Comparison of ENCODE assay signal across 8 mouse cellular contexts in the genomic region with DNA sequence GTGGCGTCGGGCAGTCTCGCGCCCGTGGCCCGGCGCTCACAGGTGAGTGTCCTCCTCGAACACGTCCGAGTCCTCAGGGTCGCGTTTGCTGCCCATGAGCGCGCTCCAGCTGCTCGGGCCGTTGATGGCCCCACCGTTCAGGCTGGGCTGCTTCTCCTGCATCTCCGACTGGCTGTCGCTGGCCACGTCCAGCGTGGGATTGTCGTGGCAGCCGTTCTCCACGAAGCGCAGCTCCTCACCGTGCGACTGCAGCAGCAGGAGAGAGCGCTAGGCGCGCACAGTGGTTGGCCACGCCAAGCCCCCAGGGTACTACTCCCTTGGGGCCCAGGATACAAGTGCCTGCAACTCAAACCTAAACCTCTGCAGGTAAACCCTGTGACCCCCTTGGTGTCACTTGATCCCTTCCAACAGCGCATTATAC. TPM values are rescaled to one million over a fixed set of nuclear protein-coding genes. Genes with fewer than 3 reads are reported as not detected.
A peak's percentile ranks its signal among the peaks of the same experiment; 100 is the strongest.
DNase-seq lines count a peak whose midpoint lies in the region; ATAC-seq and TF ChIP-seq lines count a peak whose summit lies in the region.

No protein-coding gene starts in this region.

- peak overlapping the region; percentile 80 for H3K4me3 ChIP-seq in lung, embryonic 15.5 days
- H3K4me3 ChIP-seq in forebrain, embryonic 10.5 days, result peak overlapping the region; percentile 83
- peak overlapping the region; percentile 93 for H3K4me3 ChIP-seq in left cerebral cortex, adult 2 months
- peak overlapping the region; percentile 84 for H3K4me3 ChIP-seq in midbrain, embryonic 16.5 days (ENCODE audit: low read depth, low read length)

- ATAC-seq in lung, embryonic 15.5 days (ENCODE audit: borderline replicate concordance, extremely low read depth, low FRiP score, low TSS enrichment), result no peak; the same call in 1 of the 2 replicates
- no peak; the same call in 1 of the 2 replicates for ATAC-seq in midbrain, embryonic 16.5 days
- ATAC-seq in CD4-positive, CD25-positive, alpha-beta regulatory T cell, adult 4 months, result no peak

- peaks cover 14% of the 10 kb centered on the region for H3K36me3 ChIP-seq in lung, embryonic 15.5 days
- peaks cover 19% of the 10 kb centered on the region for H3K36me3 ChIP-seq in forebrain, embryonic 10.5 days (replicated peaks)
- H3K36me3 ChIP-seq in midbrain, embryonic 16.5 days (ENCODE audit: control insufficient read depth, insufficient read depth, low read length), result peaks cover 14% of the 10 kb centered on the region; the same call in 1 of the 2 replicates

- under 1% methylated on average over 25 of the region's 32 CpGs for WGBS in lung, embryonic 15.5 days
- WGBS in forebrain, embryonic 10.5 days, result under 1% methylated on average over 32 of the region's 32 CpGs
- 1% methylated on average over 32 of the region's 32 CpGs for WGBS in midbrain, embryonic 16.5 days

- peaks cover 22% of the 10 kb centered on the region for H3K4me1 ChIP-seq in lung, embryonic 15.5 days
- H3K4me1 ChIP-seq in forebrain, embryonic 10.5 days, result peaks cover 23% of the 10 kb centered on the region
- peaks cover 13% of the 10 kb centered on the region for H3K4me1 ChIP-seq in midbrain, embryonic 16.5 days (ENCODE audit: control insufficient read depth, insufficient read depth, low read length)

- intact Hi-C loops in left cerebral cortex, adult 2 months (cut with DNase I), result no loop called here

- peak; percentile 25 to 58 for DNase-seq in adrenal gland, postnatal 36 days
- DNase-seq in adrenal gland, adult (ENCODE audit: inconsistent age in 2 of 2, low spot score in 1 of 2), result no peak
- no peak for DNase-seq in lung, adult 18-20 months
- DNase-seq in forebrain, embryonic 10.5 days (ENCODE audit: extremely low spot score, low spot score), result no peak
- peak in 1 of 2 experiments; percentile 64 for DNase-seq in left cerebral cortex, adult 2 months (ENCODE audit: extremely low spot score in 1 of 2, low spot score in 2 of 2)

- no peaks in the 10 kb centered on the region for H3K27me3 ChIP-seq in lung, embryonic 15.5 days
- no peaks in the 10 kb centered on the region for H3K27me3 ChIP-seq in forebrain, embryonic 10.5 days (ENCODE audit: poor library complexity, severe bottlenecking)
- H3K27me3 ChIP-seq in midbrain, embryonic 16.5 days (ENCODE audit: control insufficient read depth, insufficient read depth, low read depth, low read length), result no peaks in the 10 kb centered on the region

- H3K9ac ChIP-seq in lung, embryonic 15.5 days, result peak overlapping the region; percentile 80
- peak overlapping the region; percentile 65 for H3K9ac ChIP-seq in midbrain, embryonic 16.5 days (ENCODE audit: low read depth, low read length)

- no peaks in the 10 kb centered on the region for H3K9me3 ChIP-seq in lung, embryonic 15.5 days
- no peaks in the 10 kb centered on the region for H3K9me3 ChIP-seq in forebrain, embryonic 10.5 days
- no peaks in the 10 kb centered on the region for H3K9me3 ChIP-seq in midbrain, embryonic 16.5 days (replicated peaks; ENCODE audit: control insufficient read depth, low read length, poor library complexity, severe bottlenecking)

- peak overlapping the region; percentile 89 for H3K4me2 ChIP-seq in lung, embryonic 15.5 days
- peak overlapping the region; percentile 88 for H3K4me2 ChIP-seq in midbrain, embryonic 16.5 days (ENCODE audit: low read length)

- peak overlapping the region; percentile 87 for H3K27ac ChIP-seq in lung, embryonic 15.5 days
- peak overlapping the region; percentile 88 for H3K27ac ChIP-seq in forebrain, embryonic 10.5 days
- H3K27ac ChIP-seq in left cerebral cortex, adult 2 months, result peak overlapping the region; percentile 94
- H3K27ac ChIP-seq in midbrain, embryonic 16.5 days (ENCODE audit: low read length), result peak overlapping the region; percentile 85

- TF ChIP-seq CTCF in left cerebral cortex, adult 2 months (IDR thresholded peaks at IDR 0.05), result no peak

RNA-seq across cellular contexts. Expression of gene Abtb1, which starts 1.0 kb away (rescaled TPM):
- total RNA-seq in adrenal gland, postnatal 36 days (2021), result 10 to 100 TPM; 19.3 to 30.3 TPM
- polyA plus RNA-seq in lung, embryonic 15.5 days (2015; fragmentation: Nextera tagmentation; extraction: Ambion mirVana), result 36.7 and 42.9 TPM in 2 replicates
- 20.8 and 21.5 TPM in 2 replicates for polyA plus RNA-seq in forebrain, embryonic 10.5 days (2016; fragmentation: Nextera tagmentation; extraction: Ambion mirVana)
- 10 to 100 TPM; 39.7 to 40.5 TPM for total RNA-seq in left cerebral cortex, adult 2 months (2021)
- polyA plus RNA-seq in midbrain, embryonic 16.5 days (2015; fragmentation: Nextera tagmentation; extraction: Ambion mirVana), result 37.3 and 40.7 TPM in 2 replicates
- polyA plus RNA-seq in CD4-positive, CD25-positive, alpha-beta regulatory T cell, adult 4 months (2017; shearing (Covaris generic)), result 100 to 1,000 TPM in 1 of 2 experiments, 10 to 100 TPM in 1; 71.0 to 112 TPM

RNA-seq across cellular contexts. Expression of gene Podxl2, which starts 32.1 kb away (rescaled TPM):
- 10 to 100 TPM; 34.6 to 61.1 TPM for total RNA-seq in adrenal gland, postnatal 36 days (2021)
- 47.1 and 49.3 TPM in 2 replicates for polyA plus RNA-seq in lung, embryonic 15.5 days (2015; fragmentation: Nextera tagmentation; extraction: Ambion mirVana)
- 44.7 and 52.8 TPM in 2 replicates for polyA plus RNA-seq in forebrain, embryonic 10.5 days (2016; fragmentation: Nextera tagmentation; extraction: Ambion mirVana)
- total RNA-seq in left cerebral cortex, adult 2 months (2021), result 100 to 1,000 TPM; 196 to 201 TPM
- polyA plus RNA-seq in midbrain, embryonic 16.5 days (2015; fragmentation: Nextera tagmentation; extraction: Ambion mirVana), result 662 and 671 TPM in 2 replicates
- polyA plus RNA-seq in CD4-positive, CD25-positive, alpha-beta regulatory T cell, adult 4 months (2017; shearing (Covaris generic)), result under 1 TPM in 1 of 2 experiments, not detected in 1; 0.32 TPM

RNA-seq across cellular contexts. Expression of gene Mcm2, which starts 55.8 kb away (rescaled TPM):
- total RNA-seq in adrenal gland, postnatal 36 days (2021), result 10 to 100 TPM; 28.9 to 40.1 TPM
- 141 and 142 TPM in 2 replicates for polyA plus RNA-seq in lung, embryonic 15.5 days (2015; fragmentation: Nextera tagmentation; extraction: Ambion mirVana)
- 305 and 322 TPM in 2 replicates for polyA plus RNA-seq in forebrain, embryonic 10.5 days (2016; fragmentation: Nextera tagmentation; extraction: Ambion mirVana)
- total RNA-seq in left cerebral cortex, adult 2 months (2021), result 1 to 10 TPM; 2.1 to 4.5 TPM
- 16.2 and 20.7 TPM in 2 replicates for polyA plus RNA-seq in midbrain, embryonic 16.5 days (2015; fragmentation: Nextera tagmentation; extraction: Ambion mirVana)
- polyA plus RNA-seq in CD4-positive, CD25-positive, alpha-beta regulatory T cell, adult 4 months (2017; shearing (Covaris generic)), result 10 to 100 TPM; 19.8 to 34.7 TPM

RNA-seq across cellular contexts. Expression of gene Tpra1, which starts 59.3 kb away (rescaled TPM):
- 100 to 1,000 TPM; 104 TPM for total RNA-seq in adrenal gland, postnatal 36 days (2021)
- polyA plus RNA-seq in lung, embryonic 15.5 days (2015; fragmentation: Nextera tagmentation; extraction: Ambion mirVana), result 68.5 and 75.8 TPM in 2 replicates
- 47.9 and 51.5 TPM in 2 replicates for polyA plus RNA-seq in forebrain, embryonic 10.5 days (2016; fragmentation: Nextera tagmentation; extraction: Ambion mirVana)
- total RNA-seq in left cerebral cortex, adult 2 months (2021), result 10 to 100 TPM; 50.8 to 53.6 TPM
- polyA plus RNA-seq in midbrain, embryonic 16.5 days (2015; fragmentation: Nextera tagmentation; extraction: Ambion mirVana), result 88.4 and 99.6 TPM in 2 replicates
- polyA plus RNA-seq in CD4-positive, CD25-positive, alpha-beta regulatory T cell, adult 4 months (2017; shearing (Covaris generic)), result 10 to 100 TPM; 54.7 to 74.1 TPM

Comparison
In these comparisons a context has a peak if more than half of its experiments do, and no peak if none do; other contexts are left out.
1. DNase-seq: peak in adrenal gland, postnatal 36 days (2 of 2); none in adrenal gland, adult (0 of 2), lung, adult 18-20 months (0 of 2) and forebrain, embryonic 10.5 days (single experiment).
2. RNA of gene Podxl2, which starts 32.1 kb away (polyA plus RNA-seq): 662 to 671 TPM in midbrain, embryonic 16.5 days, 44.7 to 52.8 TPM in forebrain, embryonic 10.5 days and 47.1 to 49.3 TPM in lung, embryonic 15.5 days; 0.32 TPM in CD4-positive, CD25-positive, alpha-beta regulatory T cell, adult 4 months; every median in the first group is over 10 times any median in the second.
3. Peak in every context shown above with its lines, with median percentiles within 50 percentile points of each other: H3K27ac ChIP-seq and H3K4me3 ChIP-seq.